ENCODE assay signal across 8 mouse cellular contexts in genomic region chr19:32180756-32181674, GRCm38 (mm10).
DNase-seq lines count a peak whose midpoint lies in the region; ATAC-seq and TF ChIP-seq lines count a peak whose summit lies in the region.

No protein-coding gene starts in this region.

- H3K9me3 ChIP-seq in heart, postnatal 0 days (replicated peaks; ENCODE audit: control insufficient read depth, low read length), result no peaks in the 10 kb centered on the region
- H3K9me3 ChIP-seq in liver, embryonic 15.5 days (replicated peaks), result no peaks in the 10 kb centered on the region
- H3K9me3 ChIP-seq in stomach, embryonic 16.5 days (replicated peaks; ENCODE audit: control insufficient read depth, low read length), result no peaks in the 10 kb centered on the region

- H3K36me3 ChIP-seq in heart, postnatal 0 days (replicated peaks; ENCODE audit: control insufficient read depth, insufficient read depth, low read length), result peaks cover 5% of the 10 kb centered on the region; the same call in 1 of the 2 replicates
- peaks cover 5% of the 10 kb centered on the region; the same call in 1 of the 2 replicates for H3K36me3 ChIP-seq in liver, embryonic 15.5 days (replicated peaks)
- no peaks in the 10 kb centered on the region for H3K36me3 ChIP-seq in stomach, embryonic 16.5 days (ENCODE audit: control insufficient read depth, insufficient read depth, low read length)

- no peak overlapping the region for H3K9ac ChIP-seq in heart, postnatal 0 days (replicated peaks; ENCODE audit: low read depth, low read length)
- peak overlapping the region; percentile 64 for H3K9ac ChIP-seq in liver, embryonic 15.5 days
- H3K9ac ChIP-seq in stomach, embryonic 16.5 days (ENCODE audit: low read length), result no peak overlapping the region

- 17% methylated on average over 14 of the region's 14 CpGs for WGBS in heart, postnatal 0 days
- 15% methylated on average over 14 of the region's 14 CpGs for WGBS in liver, embryonic 15.5 days (ENCODE audit: insufficient replicate concordance)
- 63% methylated on average over 14 of the region's 14 CpGs for WGBS in stomach, embryonic 16.5 days

- no peak for TF ChIP-seq CTCF in heart, postnatal 0 days (IDR thresholded peaks at IDR 0.05; ENCODE audit: low read depth)

- peak; percentile 48 for ATAC-seq in common myeloid progenitor, adult 5-6 weeks (replicated peaks; ENCODE audit: low read depth, poor library complexity, severe bottlenecking)
- ATAC-seq in heart, postnatal 0 days (ENCODE audit: insufficient read depth, low read depth), result peak; percentile 91
- ATAC-seq in liver, embryonic 15.5 days (ENCODE audit: insufficient read depth), result peak; percentile 80
- ATAC-seq in stomach, embryonic 16.5 days (ENCODE audit: insufficient read depth, low FRiP score), result peak; percentile 15; the same call in 1 of the 2 replicates

- H3K4me1 ChIP-seq in heart, postnatal 0 days (ENCODE audit: control insufficient read depth, insufficient read depth), result peaks cover 50% of the 10 kb centered on the region
- H3K4me1 ChIP-seq in liver, embryonic 15.5 days (replicated peaks), result peaks cover 89% of the 10 kb centered on the region
- peaks cover 28% of the 10 kb centered on the region for H3K4me1 ChIP-seq in stomach, embryonic 16.5 days (ENCODE audit: control insufficient read depth, insufficient read depth, low read length)

- H3K27ac ChIP-seq in heart, postnatal 0 days (ENCODE audit: low read depth), result peak overlapping the region; percentile 95
- H3K27ac ChIP-seq in liver, embryonic 15.5 days (replicated peaks), result peak overlapping the region; percentile 99
- H3K27ac ChIP-seq in stomach, embryonic 16.5 days (ENCODE audit: low read length), result peak overlapping the region; percentile 17; the same call in 1 of the 2 replicates

- peak; percentile 47 for DNase-seq in layer of hippocampus, adult 11-12 months (ENCODE audit: low spot score)
- no peak for DNase-seq in layer of hippocampus, postnatal 10 days (ENCODE audit: low spot score in 2 of 2)
- peak; percentile 95 for DNase-seq in heart, postnatal 0 days (ENCODE audit: low spot score)
- DNase-seq in left cerebral cortex, adult 8-10 months (ENCODE audit: low spot score in 2 of 2), result no peak
- no peak for DNase-seq in right cerebral cortex, postnatal 36 days (ENCODE audit: low spot score in 2 of 2)

- H3K4me3 ChIP-seq in heart, postnatal 0 days (ENCODE audit: low read depth, low read length), result no peak overlapping the region
- H3K4me3 ChIP-seq in liver, embryonic 15.5 days (replicated peaks), result peak overlapping the region; percentile 39
- H3K4me3 ChIP-seq in stomach, embryonic 16.5 days (replicated peaks; ENCODE audit: low read length), result no peak overlapping the region

- TF ChIP-seq EP300 in heart, postnatal 0 days (IDR thresholded peaks at IDR 0.05; ENCODE audit: low read depth), result peak; percentile 88

- H3K4me2 ChIP-seq in heart, postnatal 0 days (ENCODE audit: low read depth, low read length), result peak overlapping the region; percentile 44; the same call in 1 of the 2 replicates
- H3K4me2 ChIP-seq in liver, embryonic 15.5 days, result peak overlapping the region; percentile 71
- H3K4me2 ChIP-seq in stomach, embryonic 16.5 days (ENCODE audit: low read depth, low read length), result no peak overlapping the region

- no peaks in the 10 kb centered on the region for H3K27me3 ChIP-seq in heart, postnatal 0 days (ENCODE audit: control insufficient read depth, insufficient read depth, low read length)
- no peaks in the 10 kb centered on the region for H3K27me3 ChIP-seq in liver, embryonic 15.5 days
- H3K27me3 ChIP-seq in stomach, embryonic 16.5 days (ENCODE audit: control insufficient read depth, insufficient read depth, low read length), result no peaks in the 10 kb centered on the region

Comparison
In these comparisons a context has a peak if more than half of its experiments do, and no peak if none do; other contexts are left out.
1. DNase-seq: peak in layer of hippocampus, adult 11-12 months (single experiment) and heart, postnatal 0 days (single experiment); none in layer of hippocampus, postnatal 10 days (0 of 2), left cerebral cortex, adult 8-10 months (0 of 2) and right cerebral cortex, postnatal 36 days (0 of 2).
2. ATAC-seq: peak in every context shown above with its lines; median percentile 91 in heart, postnatal 0 days; 80 in liver, embryonic 15.5 days; 48 in common myeloid progenitor, adult 5-6 weeks; 15 in stomach, embryonic 16.5 days.
3. H3K27ac ChIP-seq: peak in every context shown above with its lines; median percentile 99 in liver, embryonic 15.5 days; 95 in heart, postnatal 0 days; 17 in stomach, embryonic 16.5 days.